Comparison of ENCODE assay signal across 23 mouse cellular contexts in the genomic region with DNA sequence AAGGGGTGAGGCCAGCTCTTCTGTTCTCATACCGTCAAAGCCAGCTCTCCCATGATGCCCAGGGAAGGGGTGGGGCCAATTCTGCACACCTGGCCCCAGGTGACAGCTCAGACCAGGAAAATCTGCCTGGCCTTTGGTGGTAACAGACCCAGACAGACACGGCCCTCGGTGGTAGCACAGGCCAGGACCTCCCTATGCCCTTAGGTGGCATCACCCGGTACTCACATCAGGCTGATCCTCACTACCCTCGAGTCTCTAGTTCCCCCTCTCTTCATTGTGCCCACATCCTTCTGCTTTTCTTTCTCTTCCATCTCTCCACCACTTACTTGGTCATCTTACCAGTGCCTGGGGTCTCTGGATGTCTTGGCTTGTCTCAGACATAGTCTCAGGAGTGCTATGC.
"Had no signal": no experiment of that assay in that cellular context is flagged by ENCODE, and none has a peak within 500 bp of the region (broad histone marks: within the 10 kb centered on the region; RNA-seq: fewer than 3 reads in every experiment).

No protein-coding gene starts in this region.

- H3K27ac ChIP-seq: gastrocnemius, adult 2 months; heart, embryonic 10.5 days; hindbrain, embryonic 15.5 days; intestine, embryonic 15.5 days; layer of hippocampus, adult 2 months; left cerebral cortex, adult 2 months; limb, embryonic 10.5 days; limb, embryonic 12.5 days had no signal

- H3K9me3 ChIP-seq: heart, embryonic 10.5 days; heart, embryonic 12.5 days; hindbrain, embryonic 15.5 days; intestine, embryonic 15.5 days; limb, embryonic 10.5 days; limb, embryonic 12.5 days had no signal

- H3K4me2 ChIP-seq: heart, embryonic 12.5 days; hindbrain, embryonic 15.5 days; intestine, embryonic 15.5 days; limb, embryonic 12.5 days; liver, embryonic 11.5 days had no signal

- H3K9ac ChIP-seq: heart, embryonic 12.5 days; hindbrain, embryonic 15.5 days; intestine, embryonic 15.5 days; limb, embryonic 12.5 days had no signal

- H3K27me3 ChIP-seq: heart, embryonic 12.5 days; hindbrain, embryonic 15.5 days; intestine, embryonic 15.5 days; limb, embryonic 12.5 days had no signal

- H3K4me1 ChIP-seq: heart, embryonic 10.5 days; heart, embryonic 12.5 days; intestine, embryonic 15.5 days; limb, embryonic 10.5 days; limb, embryonic 12.5 days had no signal

- ATAC-seq: inflammation-experienced regulatory T-cells, adult 6 months; intestine, embryonic 15.5 days; intestine, postnatal 0 days had no signal

- DNase-seq: gastrocnemius, adult 2 months; gastrocnemius, postnatal 10 days; gastrocnemius, postnatal 25 days; heart, adult 18-20 months; heart, postnatal 10 days; heart, postnatal 4 days; kidney, adult 18-20 months; kidney, adult 8-10 months; kidney, postnatal 10 days; kidney, postnatal 25 days; kidney, postnatal 4 days; liver had no signal

- H3K4me3 ChIP-seq: gastrocnemius, adult 2 months; heart, embryonic 10.5 days; heart, embryonic 12.5 days; hindbrain, embryonic 15.5 days; intestine, embryonic 15.5 days; layer of hippocampus, adult 2 months; left cerebral cortex, adult 2 months; limb, embryonic 10.5 days; limb, embryonic 12.5 days had no signal

- H3K36me3 ChIP-seq: heart, embryonic 10.5 days; heart, embryonic 12.5 days; hindbrain, embryonic 15.5 days; intestine, embryonic 15.5 days; limb, embryonic 10.5 days; limb, embryonic 12.5 days had no signal
